Mouse (Mus musculus) forebrain, postnatal 0 days (tissue): ENCODE measurements at regions not wholly inside any gene's neighbourhood (a gene's known extent, or its start where the extent isn't known, plus 50 kb on each side); places are given as distances from the start of the nearest gene placed in this dataset.

Experiments
- ATAC-seq: fragments of 200-750 bp; cut with Nextera tagmentation; 2 replicates; pipeline ENCODE4 v1.8.0; 2017; ENCODE audit warnings: mild to moderate bottlenecking, moderate library complexity
- DNase-seq: peaks from one replicate; pipeline ENCODE4 v3.0.0-alpha.2; 2015
- H3K27ac ChIP-seq: fragments of 300-500 bp; sonication (generic); 2 replicates; pipeline ENCODE4 v1.5.1; 2014; ENCODE audit warnings: low read depth, mild to moderate bottlenecking, antibody characterized with exemption, low read length, moderate library complexity, mixed read lengths
- H3K27me3 ChIP-seq: fragments of 300-500 bp; sonication (generic); 2 replicates; pipeline ENCODE4 v1.6.1; 2014; ENCODE audit warnings: mild to moderate bottlenecking, low read length, mixed read lengths; ENCODE audit not compliant: insufficient read depth
- H3K36me3 ChIP-seq: fragments of 300-500 bp; sonication (generic); 2 replicates; pipeline ENCODE4 v1.6.1; 2014; ENCODE audit warnings: mild to moderate bottlenecking, moderate library complexity; ENCODE audit not compliant: insufficient read depth
- H3K4me1 ChIP-seq: fragments of 300-500 bp; sonication (generic); 2 replicates; pipeline ENCODE4 v1.6.1; 2014; ENCODE audit warnings: antibody characterized with exemption; ENCODE audit not compliant: insufficient read depth
- H3K4me2 ChIP-seq: fragments of 300-500 bp; sonication (generic); 2 replicates; pipeline ENCODE4 v1.6.1; 2014; ENCODE audit warnings: low read depth, mild to moderate bottlenecking, moderate library complexity
- H3K4me3 ChIP-seq: fragments of 300-500 bp; sonication (generic); 2 replicates; pipeline ENCODE4 v1.5.1; 2014; ENCODE audit warnings: low read depth, low read length, mixed read lengths
- H3K9ac ChIP-seq: fragments of 300-500 bp; sonication (generic); 2 replicates; pipeline ENCODE4 v1.6.1; 2014; ENCODE audit warnings: mild to moderate bottlenecking
- H3K9me3 ChIP-seq: fragments of 300-500 bp; sonication (generic); 2 replicates; pipeline ENCODE4 v1.6.1; 2016; ENCODE audit warnings: low read length
- CTCF ChIP-seq: sonication (generic); IDR thresholded peaks from 2 replicates; pipeline ENCODE4 v1.5.1; 2016; ENCODE audit warnings: antibody characterized with exemption, control low read depth, low read depth
- WGBS: fragments of 180-500 bp; shearing (Covaris S2); extraction: QIAGEN DNeasy Blood & Tissue Kit; methylation state at CpG from one replicate; pipeline ENCODE4 v1.1.7; 2014; 5-methylcytosine and 5-hydroxymethylcytosine counted together

GRCm38 (mm10) chr3:42408958-42409633 is 666.7 kb downstream of the D3Ertd751e start:
- DNase-seq (peak; percentile 67), ATAC-seq (peak; percentile 42)
- Histone ChIP-seq H3K9me3 (no peaks in the 10 kb centered on the region), H3K27ac (no peak overlapping the region), H3K4me1 (no peaks in the 10 kb centered on the region), H3K9ac (no peak overlapping the region), H3K36me3 (no peaks in the 10 kb centered on the region), H3K4me2 (no peak overlapping the region), H3K27me3 (no peaks in the 10 kb centered on the region), H3K4me3 (no peak overlapping the region)
- 60% methylated on average over 2 of the region's 2 CpGs for WGBS
- no peak for TF ChIP-seq CTCF

DNA sequence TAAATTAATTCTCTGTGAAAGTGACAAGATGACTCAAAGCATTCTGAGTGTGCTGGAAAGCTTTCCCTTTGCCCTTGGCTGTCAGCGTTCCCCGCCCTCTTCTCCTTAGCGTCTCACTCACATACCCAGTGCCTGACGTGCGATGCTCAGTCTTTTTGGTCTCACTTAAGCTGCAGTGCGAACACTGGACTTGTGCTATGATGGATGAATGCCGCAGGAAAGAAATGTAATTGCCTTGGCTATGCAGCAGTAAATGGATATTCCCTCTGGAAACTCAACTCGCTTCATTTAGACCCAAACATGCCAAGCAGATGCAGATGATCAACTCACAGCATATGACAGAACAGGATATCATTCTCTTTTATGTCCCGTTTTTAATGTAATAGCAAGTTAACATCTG is 685.0 kb downstream of the D3Ertd751e start:
- H3K4me3 ChIP-seq, result no peak overlapping the region
- no peak for ATAC-seq
- 79% methylated on average over 9 of the region's 9 CpGs for WGBS

DNA sequence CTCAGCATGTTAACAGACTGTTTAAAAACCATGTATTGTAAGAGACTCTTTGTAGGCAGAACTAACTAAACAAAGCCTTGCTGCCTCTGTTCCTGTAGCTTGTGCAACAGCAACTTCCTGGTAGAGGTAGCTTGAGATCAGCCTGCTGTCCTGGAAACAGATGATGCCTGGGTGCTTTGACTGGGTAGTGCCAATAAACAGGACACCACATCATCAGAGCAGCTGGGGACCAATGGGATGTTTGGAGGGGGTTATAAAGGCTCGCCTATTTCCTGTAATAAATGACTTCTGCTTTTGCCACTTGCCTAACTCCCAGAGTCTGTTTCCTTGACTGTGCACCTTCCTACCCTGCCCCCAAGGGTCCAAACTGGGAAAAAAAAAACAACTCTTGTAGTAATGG is 707.2 kb downstream of the D3Ertd751e start:
- H3K4me1 ChIP-seq, result no peaks in the 10 kb centered on the region
- no peak overlapping the region for H3K4me2 ChIP-seq
- DNase-seq (no peak), ATAC-seq (no peak)
- H3K36me3 ChIP-seq, result no peaks in the 10 kb centered on the region
- no peaks in the 10 kb centered on the region for H3K9me3 ChIP-seq
- 88% methylated on average over 1 of the region's 1 CpGs for WGBS
- TF ChIP-seq CTCF, result no peak
- no peaks in the 10 kb centered on the region for H3K27me3 ChIP-seq
- no peak overlapping the region for H3K9ac ChIP-seq
- no peak overlapping the region for H3K27ac ChIP-seq
- no peak overlapping the region for H3K4me3 ChIP-seq

More for the DNA sequence above, 685.0 kb downstream of the D3Ertd751e start:
- H3K9me3 ChIP-seq, result no peaks in the 10 kb centered on the region
- H3K4me1 ChIP-seq, result no peaks in the 10 kb centered on the region
- no peak overlapping the region for H3K4me2 ChIP-seq
- no peak overlapping the region for H3K9ac ChIP-seq
- no peak for TF ChIP-seq CTCF
- DNase-seq, result no peak
- no peaks in the 10 kb centered on the region for H3K27me3 ChIP-seq
- no peaks in the 10 kb centered on the region for H3K36me3 ChIP-seq
- no peak overlapping the region for H3K27ac ChIP-seq

GRCm38 (mm10) chr3:42464353-42464752 is 721.9 kb downstream of the D3Ertd751e start:
- Histone ChIP-seq H3K4me1 (no peaks in the 10 kb centered on the region), H3K9me3 (no peaks in the 10 kb centered on the region), H3K36me3 (no peaks in the 10 kb centered on the region), H3K4me3 (no peak overlapping the region), H3K9ac (no peak overlapping the region), H3K27ac (no peak overlapping the region), H3K4me2 (no peak overlapping the region), H3K27me3 (no peaks in the 10 kb centered on the region)
- no peak for TF ChIP-seq CTCF
- DNase-seq (no peak), ATAC-seq (no peak)

- Histone ChIP-seq H3K4me3 (no peak overlapping the region), H3K27ac (no peak overlapping the region), H3K9ac (no peak overlapping the region), H3K36me3 (no peaks in the 10 kb centered on the region), H3K9me3 (no peaks in the 10 kb centered on the region), H3K4me2 (no peak overlapping the region), H3K27me3 (no peaks in the 10 kb centered on the region), H3K4me1 (no peaks in the 10 kb centered on the region)
- no peak; the same call in 1 of the 2 replicates for ATAC-seq
- no peak for TF ChIP-seq CTCF
- WGBS, result 49% methylated on average over 6 of the region's 6 CpGs
- no peak for DNase-seq
These were observed 724.7 kb downstream of the D3Ertd751e start for GRCm38 (mm10) chr3:42467125-42467524.

GRCm38 (mm10) chr3:42514922-42515593 is 772.6 kb downstream of the D3Ertd751e start:
- no peak for TF ChIP-seq CTCF
- DNase-seq, result no peak
- ATAC-seq, result no peak
- Histone ChIP-seq H3K9ac (no peak overlapping the region), H3K27me3 (no peaks in the 10 kb centered on the region), H3K9me3 (no peaks in the 10 kb centered on the region), H3K4me3 (no peak overlapping the region), H3K36me3 (no peaks in the 10 kb centered on the region), H3K4me1 (no peaks in the 10 kb centered on the region), H3K4me2 (no peak overlapping the region), H3K27ac (no peak overlapping the region)
- WGBS, result 35% methylated on average over 3 of the region's 3 CpGs

GRCm38 (mm10) chr3:42516286-42516685 is 773.9 kb downstream of the D3Ertd751e start:
- no peaks in the 10 kb centered on the region for H3K4me1 ChIP-seq
- no peak overlapping the region for H3K27ac ChIP-seq
- no peaks in the 10 kb centered on the region for H3K9me3 ChIP-seq
- H3K9ac ChIP-seq, result no peak overlapping the region
- no peaks in the 10 kb centered on the region for H3K36me3 ChIP-seq
- no peak for ATAC-seq
- H3K4me3 ChIP-seq, result no peak overlapping the region
- WGBS, result 42% methylated on average over 2 of the region's 2 CpGs
- H3K4me2 ChIP-seq, result no peak overlapping the region
- no peak for TF ChIP-seq CTCF
- DNase-seq, result no peak
- no peaks in the 10 kb centered on the region for H3K27me3 ChIP-seq
